Mouse (Mus musculus): ENCODE measurements around the gene Emc8. TPM values are rescaled to one million over a fixed set of nuclear protein-coding genes. Genes with fewer than 3 reads are reported as not detected.

Gene Emc8
- 10 to 100 TPM; 64.3 to 71.6 TPM for total RNA-seq (2021)

DNA sequence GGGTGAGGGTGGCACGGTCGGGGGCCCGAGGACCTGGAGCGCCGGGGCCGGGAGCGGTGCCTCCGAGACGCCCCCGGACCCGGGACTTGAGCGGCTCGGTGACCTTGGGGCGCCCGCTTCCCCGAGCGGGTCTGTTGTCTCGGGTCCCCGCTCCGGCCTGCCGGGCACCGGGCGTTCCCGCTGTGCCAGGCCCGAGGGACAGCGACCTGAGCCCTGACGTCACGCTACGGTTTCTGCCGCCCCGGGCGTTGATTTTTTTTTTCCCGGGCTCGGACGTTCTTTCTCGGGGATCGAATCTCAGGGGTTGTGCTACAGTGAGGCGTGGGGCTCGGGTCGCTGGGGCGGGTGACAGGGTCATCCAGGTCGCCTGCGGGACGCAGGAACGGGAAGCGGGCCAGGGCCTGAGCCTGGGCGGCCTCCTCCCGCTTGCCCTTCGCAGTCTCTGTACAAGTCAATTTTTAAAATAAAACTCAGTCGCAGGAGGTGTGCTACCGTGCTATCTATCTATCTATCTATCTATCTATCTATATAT is at the start of gene Emc8:
Gene Emc8 (minus strand): TSS at position 200 of the 532 bp plus-strand sequence.
- no peak for DNase-seq

DNA sequence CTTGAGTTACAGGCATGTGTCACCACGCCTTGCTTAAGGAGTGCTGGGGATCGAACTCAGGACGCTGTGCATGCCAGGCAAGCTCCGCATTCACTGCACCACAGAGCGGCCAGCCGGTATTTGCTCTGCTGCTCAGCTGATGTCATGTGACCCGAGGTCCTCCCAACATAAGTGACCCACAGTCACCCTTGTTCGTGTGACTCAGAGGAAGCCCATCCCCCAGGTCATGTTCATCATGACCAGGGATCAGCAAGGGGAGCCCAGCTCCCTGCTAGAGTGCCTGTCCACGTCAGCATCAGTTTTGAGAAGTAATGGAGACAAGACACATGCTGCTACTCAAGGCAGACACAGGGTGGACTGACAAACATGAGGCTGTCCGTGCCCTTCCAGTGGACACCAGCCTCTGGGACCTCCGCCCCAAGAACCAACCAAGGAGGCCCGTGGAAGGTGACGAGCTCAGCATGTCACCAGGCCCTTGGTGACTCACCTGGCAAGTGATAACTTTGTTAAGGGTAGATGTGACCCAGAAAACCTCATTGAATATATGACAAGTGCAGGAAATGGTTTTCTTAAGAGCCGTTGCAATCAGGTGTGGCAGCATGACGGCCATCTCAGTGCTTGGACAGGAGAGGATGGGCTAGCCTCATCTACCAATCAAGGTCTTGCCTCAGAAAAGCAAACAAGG is 47.8 kb upstream of the Emc8 start:
- no peak for DNase-seq

DNA sequence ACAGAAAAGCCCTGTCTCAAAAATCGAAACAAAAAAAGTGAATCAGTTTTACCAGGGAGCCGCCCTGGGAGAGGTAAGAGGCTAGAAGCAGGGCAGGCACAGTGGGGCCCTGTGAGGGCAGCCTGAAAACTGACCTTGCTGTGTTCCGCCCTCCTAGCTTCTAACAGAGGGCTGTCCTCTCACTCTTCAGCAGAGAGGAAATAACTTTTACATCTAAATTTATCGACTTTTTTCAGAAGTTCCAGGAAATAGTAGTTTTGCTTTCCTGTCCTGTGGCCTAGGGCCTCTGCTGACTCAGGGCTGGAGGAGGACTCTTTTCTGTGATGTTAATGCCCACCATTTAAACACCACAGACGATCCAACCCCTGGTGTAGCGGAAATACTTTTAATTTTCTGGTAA is 46.8 kb upstream of the Emc8 start:
- DNase-seq: no peak

DNA sequence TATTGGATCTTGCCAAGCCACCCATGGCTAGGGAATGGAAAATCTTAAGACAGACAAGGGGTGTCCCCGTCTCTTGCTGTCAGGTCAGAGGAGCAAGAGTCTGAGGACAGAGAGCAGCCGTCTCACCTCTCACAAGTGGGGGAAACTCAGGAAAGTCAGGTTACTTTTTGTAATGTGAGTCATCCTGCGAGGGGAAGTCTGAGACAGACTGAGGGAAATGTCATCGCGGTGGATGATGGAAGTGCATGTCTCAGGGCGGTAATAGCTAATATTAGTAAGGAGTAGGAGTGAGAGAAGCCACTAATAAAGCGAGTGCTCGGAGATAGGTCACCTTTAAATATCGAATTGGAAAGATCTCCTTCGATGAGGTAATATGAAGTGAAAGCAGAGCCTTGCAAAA is 40.8 kb upstream of the Emc8 start:
- no peak for DNase-seq

DNA sequence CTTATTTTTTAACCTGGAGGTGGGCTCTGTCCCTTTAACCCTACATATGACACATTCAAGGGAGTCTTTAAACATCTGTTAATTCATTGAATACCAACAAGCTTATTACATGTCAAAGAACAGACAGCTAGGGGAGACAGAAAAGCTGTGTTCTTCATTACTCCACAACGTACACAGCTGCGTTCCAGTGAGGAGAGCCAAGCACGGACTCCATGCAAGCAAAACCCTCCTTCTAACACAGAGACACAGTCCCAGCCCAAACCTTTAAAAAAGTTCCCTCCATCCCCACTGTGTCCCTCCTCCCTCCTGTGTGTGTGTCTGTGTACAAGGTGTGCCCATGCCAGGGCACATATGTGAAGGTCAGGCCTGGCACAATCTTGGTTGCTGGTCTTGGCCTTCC is 37.8 kb upstream of the Emc8 start:
- DNase-seq: no peak

DNA sequence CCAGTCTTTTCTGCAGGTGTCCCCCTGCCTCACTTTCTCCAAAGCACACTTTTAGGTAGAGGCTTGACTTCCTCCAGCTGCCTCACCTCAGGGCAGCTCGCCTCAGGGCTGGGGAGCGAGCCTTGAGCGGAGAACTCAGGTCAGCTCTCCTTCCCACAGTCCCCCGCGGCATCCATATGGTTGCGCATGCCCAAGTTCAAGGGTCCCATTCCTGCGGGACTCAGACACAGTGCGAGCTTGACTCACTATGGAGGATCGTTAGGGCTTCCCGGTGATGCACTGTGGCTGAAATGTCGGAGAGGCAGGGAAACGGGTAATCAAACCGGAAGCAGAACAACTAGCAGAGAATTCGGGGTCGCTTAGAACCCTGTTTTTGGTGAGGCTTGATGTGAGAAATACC is 36.8 kb upstream of the Emc8 start:
- no peak for DNase-seq

DNA sequence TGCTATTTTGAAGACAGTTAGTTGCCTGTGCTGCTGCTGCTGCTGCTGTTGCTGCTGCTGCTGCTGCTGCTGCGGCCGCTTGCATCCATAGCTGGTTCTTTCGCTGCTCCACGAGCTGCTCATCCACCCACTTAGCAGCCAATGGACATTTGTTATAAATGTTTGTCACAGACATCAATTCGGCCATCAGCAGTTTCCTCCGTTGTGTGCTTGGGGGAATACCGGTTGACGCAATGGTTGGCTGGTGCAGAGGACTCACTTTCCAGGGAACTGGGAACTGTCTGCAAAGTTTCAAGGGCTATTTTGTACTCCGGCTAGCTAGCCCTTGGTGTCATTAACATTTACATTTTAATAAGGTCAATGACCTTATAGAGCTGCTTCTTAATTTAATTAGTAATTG is 35.8 kb upstream of the Emc8 start:
- DNase-seq: no peak

DNA sequence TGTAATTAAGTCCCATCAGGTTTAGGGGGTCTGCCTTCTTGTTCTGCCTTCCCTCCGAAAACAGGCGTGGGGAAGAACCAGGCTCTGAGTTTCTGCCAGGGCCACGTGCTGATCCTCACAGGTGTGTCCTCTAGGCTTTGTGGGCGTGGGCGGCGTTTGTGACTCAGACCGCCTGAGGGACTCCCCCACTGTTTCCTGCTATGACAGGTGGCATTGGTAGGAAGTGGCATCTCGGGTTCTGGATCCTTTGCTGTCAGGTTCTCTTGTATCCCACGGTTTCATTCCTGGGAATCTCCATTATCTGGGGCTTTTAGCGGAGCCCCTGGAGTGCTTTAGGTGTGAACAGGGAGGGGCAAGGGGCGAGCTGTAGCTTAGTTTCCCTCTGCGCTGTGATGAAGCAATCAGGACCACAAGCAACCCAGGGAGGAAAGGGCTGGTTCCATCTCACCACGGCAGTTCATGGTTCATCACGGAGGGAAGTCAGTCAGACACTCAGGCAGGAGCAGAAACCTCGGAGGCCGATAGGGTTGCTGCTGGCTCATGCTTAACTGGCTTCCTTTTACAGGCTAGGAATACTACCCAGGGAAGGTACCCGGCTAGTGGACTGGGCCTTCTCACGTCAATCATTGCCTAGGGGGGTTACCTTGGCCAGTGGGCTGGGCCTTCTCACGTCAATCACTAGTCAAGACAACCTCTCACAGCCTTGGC is 33.5 kb upstream of the Emc8 start:
- DNase-seq: no peak

DNA sequence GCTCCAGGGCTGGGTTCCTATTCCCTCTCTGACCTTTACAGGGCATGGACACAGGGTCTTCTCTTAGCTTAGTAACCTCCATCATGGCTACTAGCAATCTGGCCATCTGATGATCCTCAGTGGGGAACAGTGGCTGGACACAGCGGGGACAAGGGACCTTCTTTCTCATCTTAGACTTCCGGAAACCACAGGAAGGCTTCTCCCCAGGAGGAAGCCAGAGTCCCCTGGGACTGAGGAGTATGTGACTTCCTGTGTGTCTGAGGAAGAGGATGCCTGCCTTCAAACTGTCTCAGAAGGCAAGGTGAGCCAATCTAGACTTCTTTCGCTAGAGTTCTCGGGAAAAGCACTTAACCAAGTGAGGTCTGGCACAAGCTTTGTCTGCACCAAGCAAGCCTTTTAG is 31.7 kb upstream of the Emc8 start:
- DNase-seq: no peak

DNA sequence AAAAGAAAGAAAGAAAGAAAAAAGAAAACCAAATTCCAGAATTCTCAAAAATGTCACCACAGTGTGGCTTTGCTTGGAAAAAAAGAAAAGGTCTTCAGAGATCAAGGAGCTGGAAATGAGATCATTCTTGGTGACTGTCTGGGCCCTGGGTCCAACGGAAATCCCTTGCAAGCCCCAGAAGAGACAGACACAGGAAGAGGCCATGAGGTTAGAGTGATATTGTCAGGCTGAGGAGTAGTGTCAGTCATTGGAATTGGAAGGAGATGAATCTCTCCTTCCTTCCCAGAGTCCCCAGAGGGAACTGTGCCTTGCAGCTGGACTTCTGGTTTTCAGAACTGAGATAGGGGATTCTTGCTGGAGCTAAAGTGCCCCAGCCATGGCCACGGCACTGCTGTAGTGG is 31.2 kb upstream of the Emc8 start:
- no peak for DNase-seq

DNA sequence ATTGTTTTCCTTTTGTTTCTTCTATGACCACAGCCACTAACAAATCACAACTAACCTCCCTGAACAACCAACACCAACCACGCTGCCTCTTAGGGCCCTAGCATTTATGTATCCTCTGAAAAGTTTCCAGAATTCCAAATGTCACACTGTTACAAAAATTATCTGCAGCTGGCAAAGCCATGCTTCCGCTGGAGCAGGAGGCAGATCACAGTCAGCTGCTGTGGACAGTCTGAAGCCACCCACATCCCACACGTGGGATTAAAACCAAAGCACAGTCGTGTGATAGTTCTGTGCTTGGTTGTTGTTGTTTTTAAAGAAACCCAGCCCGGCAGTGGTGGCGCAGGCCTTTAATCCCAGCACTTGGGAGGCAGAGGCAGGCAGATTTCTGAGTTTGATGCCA is 30.7 kb upstream of the Emc8 start:
- DNase-seq: no peak

DNA sequence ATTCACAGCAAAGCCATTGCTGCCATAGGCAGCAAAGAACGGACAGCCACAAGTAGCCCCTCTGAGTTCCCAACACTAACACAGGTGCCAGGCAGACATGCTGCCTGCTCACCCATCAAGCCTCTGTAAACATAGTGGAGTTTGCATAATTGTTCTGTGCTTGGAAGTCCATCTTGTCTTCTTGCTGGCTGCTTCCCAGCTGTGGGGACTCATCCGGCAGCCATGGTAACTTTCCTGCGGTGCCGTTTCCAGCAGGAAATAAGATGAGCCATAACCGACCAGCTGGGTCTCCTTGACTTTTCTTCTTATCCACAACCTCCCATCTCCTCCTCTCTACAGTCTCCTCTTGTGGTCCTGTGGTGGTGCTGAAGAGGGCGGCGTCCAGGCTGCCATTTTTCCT is 30.1 kb upstream of the Emc8 start:
- DNase-seq: no peak

DNA sequence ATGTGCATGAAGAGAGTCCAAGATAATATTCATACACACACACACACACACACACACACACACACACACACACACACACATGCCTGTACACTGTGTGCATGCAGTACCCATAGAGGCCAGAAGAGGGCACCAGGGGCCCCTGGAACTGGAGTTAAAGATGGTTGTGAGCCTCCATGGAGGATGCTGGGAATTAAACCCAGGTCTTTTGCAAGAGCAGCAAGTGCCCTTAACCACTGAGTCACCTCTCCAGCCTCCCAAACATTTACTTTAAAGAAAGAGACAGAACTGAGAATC is 29.6 kb upstream of the Emc8 start:
- no peak for DNase-seq

DNA sequence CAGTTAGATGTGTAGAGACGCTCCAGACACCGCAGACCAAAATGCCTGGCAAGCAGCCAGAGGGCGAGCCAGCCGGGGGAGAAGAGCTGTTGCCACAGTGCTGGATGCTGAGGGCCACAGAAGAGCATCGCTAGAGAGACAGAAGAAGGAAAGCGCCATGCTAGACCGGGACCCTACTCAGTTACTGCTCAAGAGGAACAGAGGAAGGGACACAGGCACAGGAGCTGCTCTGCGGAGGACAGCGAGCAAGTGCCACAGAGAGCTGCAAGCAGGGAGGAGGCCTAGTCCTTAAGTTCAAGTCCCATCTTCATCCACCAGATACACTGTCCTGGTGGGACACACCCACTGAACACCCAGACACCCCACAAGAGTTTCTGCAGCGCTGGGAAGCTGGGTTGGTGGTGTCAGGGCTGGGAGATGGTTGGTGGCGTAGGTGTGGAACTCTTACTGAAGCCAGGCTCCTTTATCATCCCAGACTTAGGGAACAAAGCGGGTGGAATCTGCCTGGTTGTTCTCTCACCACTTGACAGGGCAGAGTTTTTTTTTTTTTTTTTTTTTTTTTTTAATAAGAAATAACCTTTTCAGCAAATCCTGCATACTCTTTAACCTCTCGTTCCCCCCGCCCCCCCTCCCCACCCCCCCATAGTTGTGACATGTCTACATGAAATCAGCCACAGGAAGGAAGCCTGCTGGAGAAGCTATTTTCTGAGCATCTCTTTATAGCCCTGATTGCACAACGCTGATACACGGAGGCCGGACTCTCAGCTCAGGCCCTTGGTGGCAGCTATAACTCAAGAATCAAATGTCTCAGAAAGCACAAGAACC is 29.0 kb upstream of the Emc8 start:
- no peak for DNase-seq

DNA sequence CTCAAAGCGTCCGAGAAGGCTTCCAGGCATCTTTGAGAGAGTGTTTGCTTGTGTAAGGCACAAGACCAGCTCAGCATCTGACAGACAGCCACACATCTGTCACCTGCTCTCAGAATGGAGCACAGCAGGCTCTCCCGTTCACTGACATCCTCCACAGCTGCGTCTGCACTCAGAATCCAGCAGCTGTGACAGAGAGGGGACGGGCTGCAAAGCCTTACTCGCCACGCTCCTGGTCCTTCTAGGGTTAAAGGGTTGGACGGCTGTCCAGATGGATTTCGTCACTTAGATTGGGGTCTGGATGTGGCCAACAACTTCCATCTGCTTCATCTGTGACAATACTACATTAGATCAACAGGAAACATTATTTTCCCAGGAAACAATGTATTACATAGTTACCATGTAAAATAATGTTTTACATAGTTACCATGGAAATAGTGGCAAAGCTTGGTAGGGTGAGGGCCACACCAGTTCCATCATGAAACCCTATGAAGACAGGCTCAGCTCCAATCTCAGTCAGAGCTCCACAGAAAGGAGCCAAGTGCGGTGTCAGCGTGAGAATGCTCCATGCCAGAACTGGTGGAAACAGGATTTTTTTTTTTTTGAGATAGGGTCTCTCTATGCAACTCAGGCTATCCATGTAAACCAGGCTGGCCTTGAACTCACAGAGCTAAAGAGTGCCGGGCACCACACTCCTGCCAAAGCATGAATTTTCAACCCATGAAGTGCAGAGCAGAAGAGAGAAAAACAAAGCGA is 28.2 kb upstream of the Emc8 start:
- DNase-seq: no peak

DNA sequence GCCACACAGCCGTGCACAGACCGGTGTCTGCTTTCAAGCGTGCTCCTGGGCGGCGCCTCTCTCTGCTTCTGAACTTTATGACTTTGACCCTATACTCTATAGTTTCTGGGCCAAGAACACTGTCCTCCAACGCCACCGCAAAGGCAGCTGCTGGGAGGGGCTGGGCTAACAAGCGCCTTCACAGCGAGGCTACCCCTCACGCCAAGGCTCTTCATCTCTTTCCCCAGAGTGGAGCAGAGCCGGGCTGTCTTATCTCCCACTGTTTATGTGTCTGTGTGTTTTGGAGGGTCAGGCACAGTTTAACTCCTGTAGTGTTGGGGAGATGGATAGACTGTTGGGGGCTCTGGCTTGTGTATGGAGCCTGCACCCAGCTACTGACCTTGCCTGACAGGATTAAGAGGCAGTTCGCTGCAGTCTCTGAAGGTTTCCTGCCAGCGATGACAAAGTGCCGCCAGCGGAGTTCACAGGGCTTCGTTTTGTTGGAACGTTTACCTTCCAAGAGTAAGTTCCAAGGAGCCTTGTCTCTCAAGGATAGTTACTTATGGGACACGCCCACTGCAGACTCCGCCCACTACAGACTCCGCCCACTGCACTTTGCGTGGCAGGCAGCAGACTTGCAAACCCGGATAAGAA is 25.6 kb upstream of the Emc8 start:
- no peak for DNase-seq

DNA sequence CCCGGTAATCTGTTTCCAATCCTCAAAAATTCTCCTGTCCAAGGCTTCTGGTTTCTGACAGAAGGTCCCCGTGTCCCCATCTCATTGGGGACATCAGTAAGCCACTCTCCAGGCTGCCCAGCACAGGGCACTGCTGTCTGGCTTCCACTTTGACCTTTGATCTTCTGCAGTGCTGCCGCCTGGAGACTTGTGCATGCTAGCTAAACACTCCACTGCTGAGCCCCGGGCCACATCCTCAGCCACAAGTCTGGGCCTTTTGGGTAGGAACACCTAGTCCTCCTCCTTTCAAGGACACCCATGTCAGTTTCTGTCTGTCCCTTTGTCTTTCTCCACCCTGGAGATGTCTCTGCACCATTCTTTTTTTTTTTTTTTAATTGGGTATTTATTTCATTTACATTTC is 24.6 kb upstream of the Emc8 start:
- no peak for DNase-seq

DNA sequence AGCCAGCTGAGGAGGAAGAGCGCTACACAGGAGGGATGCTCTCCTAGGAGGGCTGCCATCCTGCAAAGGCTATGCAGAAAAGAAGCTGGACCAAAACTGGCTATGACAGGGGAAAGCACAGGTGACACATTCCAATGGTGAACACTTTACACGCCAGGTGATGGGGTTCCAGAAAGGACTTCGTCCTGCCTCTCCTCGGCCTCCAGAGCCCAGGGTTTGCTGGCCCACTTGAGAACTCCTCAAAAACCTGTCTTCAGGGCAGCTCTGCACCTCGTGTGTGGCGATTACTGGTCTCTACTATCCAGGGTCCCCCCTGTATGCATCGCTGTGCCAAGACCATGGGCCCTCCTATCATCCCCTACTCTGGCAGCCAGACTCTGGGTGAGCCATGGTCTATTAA is 20.1 kb upstream of the Emc8 start:
- no peak for DNase-seq

DNA sequence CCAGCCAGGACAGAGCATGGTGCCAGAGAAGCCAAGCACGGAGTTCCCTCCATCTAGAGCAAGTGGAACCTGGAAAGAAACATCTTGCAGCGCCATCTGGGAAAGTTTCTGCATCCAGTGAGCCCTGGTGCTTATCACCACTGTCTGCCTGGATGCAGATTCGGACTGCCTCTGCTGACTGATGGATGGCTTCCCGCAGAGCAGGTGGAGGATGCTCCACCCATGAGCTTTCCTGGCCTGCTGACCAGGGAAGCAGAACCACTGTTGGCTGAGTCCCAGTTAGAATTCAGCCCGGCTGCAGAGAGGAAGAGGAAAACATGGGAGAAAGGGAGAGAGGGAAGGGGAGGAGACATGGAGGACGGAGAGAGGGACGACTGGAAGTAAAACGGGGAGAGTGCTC is 19.4 kb upstream of the Emc8 start:
- no peak for DNase-seq

DNA sequence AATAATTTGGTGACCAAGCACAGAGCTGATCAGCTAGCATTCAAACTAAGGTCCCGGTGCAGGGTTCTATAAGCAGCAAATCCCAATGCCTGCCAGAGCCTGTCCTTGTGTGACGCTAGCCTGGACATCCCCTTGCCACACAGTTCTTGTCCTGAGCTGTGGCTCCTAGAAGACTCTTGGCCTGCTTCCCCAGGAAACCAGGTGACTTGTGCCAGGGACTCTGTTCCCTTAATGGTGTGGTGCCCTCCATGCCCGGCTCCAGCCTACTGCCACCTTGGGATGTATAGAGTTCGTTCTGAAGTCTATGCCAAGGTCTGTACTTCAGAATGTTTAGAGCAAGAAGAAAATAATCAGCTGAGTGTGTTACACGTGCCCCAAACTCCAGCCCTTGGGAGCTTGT is 18.2 kb upstream of the Emc8 start:
- DNase-seq: no peak

DNA sequence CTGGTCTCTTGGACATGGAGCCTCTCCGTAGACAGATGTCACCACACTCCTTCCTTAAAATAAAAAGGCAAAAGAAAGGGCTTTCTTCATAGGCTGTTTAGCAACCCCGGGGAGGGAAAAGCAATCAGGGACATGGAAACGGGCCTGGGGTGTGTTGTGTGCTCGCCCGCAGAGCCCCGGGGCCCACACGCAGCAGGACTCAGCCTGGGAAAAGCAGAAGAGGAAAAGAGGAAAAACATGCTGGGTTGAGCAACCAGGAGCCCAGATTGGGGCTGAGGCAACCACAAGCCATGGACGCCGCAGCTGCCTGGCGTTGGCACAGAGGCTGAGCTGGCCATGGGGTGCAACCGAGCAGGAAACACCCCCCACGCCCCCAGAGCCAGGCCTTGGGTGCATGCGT is 17.7 kb upstream of the Emc8 start:
- no peak for DNase-seq

DNA sequence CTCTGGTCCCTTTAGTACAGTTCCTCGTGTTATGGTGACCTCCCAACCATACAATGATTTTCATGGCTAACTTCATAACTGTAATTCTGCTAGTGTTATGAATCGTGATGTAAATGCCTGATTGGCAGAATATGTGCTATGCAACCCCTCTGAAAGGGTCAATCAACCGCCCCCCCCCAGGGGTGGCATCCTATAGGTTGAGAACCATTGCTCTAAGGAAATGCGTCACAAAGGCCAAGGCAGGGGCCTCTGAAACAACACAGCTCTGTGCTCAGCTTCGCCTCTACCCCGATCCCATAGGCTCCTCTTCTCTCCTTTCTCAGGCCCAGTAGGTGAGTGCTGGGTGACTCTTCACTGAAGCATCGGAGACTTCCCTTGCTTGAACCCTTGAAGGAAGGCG is 17.2 kb upstream of the Emc8 start:
- DNase-seq: no peak
